Mouse (Mus musculus) lung, postnatal 0 days (tissue): ENCODE data around the gene Gm49342. TPM values are rescaled to one million over a fixed set of nuclear protein-coding genes. Genes with fewer than 3 reads are reported as not detected.
A peak's percentile ranks its signal among the peaks of the same experiment; 100 is the strongest.
"Not testable (repeated sequence)": the region's sequence is repeated elsewhere in the genome, so short reads cannot be mapped to it uniquely, and the experiment has no call there.

Experiments
- ATAC-seq: fragments of 200-750 bp; cut with Nextera tagmentation; 2 replicates; pipeline ENCODE4 v1.8.0; 2017; ENCODE audit warnings: moderate library complexity
- DNase-seq: peaks from one replicate; pipeline ENCODE4 v3.0.0-alpha.2; 2016; ENCODE audit warnings: low spot score
- H3K27ac ChIP-seq: fragments of 300-500 bp; sonication (generic); 2 replicates; pipeline ENCODE4 v1.5.1; 2014; ENCODE audit warnings: antibody characterized with exemption, mild to moderate bottlenecking, low read length, mixed read lengths
- H3K27me3 ChIP-seq: fragments of 300-500 bp; sonication (generic); replicated peaks from 2 replicates; pipeline ENCODE4 v1.6.1; 2014; ENCODE audit warnings: low read length, mixed read lengths; ENCODE audit not compliant: insufficient read depth
- H3K36me3 ChIP-seq: fragments of 300-500 bp; sonication (generic); 2 replicates; pipeline ENCODE4 v1.6.1; 2014; ENCODE audit warnings: low read length, mixed read lengths; ENCODE audit not compliant: insufficient read depth
- H3K4me1 ChIP-seq: fragments of 300-500 bp; sonication (generic); 2 replicates; pipeline ENCODE4 v1.6.1; 2014; ENCODE audit warnings: antibody characterized with exemption, low read depth, low read length, mixed read lengths; ENCODE audit not compliant: insufficient read depth
- H3K4me2 ChIP-seq: fragments of 300-500 bp; sonication (generic); replicated peaks from 2 replicates; pipeline ENCODE4 v1.6.1; 2014; ENCODE audit warnings: low read depth, mild to moderate bottlenecking, low read length, moderate library complexity, mixed read lengths
- H3K4me3 ChIP-seq: fragments of 300-500 bp; sonication (generic); 2 replicates; pipeline ENCODE4 v1.5.1; 2014; ENCODE audit warnings: low read depth, low read length
- H3K9ac ChIP-seq: fragments of 300-500 bp; sonication (generic); replicated peaks from 2 replicates; pipeline ENCODE4 v1.6.1; 2014; ENCODE audit warnings: low read depth, mild to moderate bottlenecking
- H3K9me3 ChIP-seq: fragments of 300-500 bp; sonication (generic); 2 replicates; pipeline ENCODE4 v1.6.1; 2016; ENCODE audit warnings: low read length, mixed read lengths
- CTCF ChIP-seq: IDR thresholded peaks from 2 replicates; pipeline ENCODE4 v1.5.1; 2016; ENCODE audit warnings: antibody characterized with exemption, mild to moderate bottlenecking
- EP300 ChIP-seq: IDR thresholded peaks from 2 replicates; pipeline ENCODE4 v1.6.1; 2016; ENCODE audit warnings: antibody characterized with exemption, mild to moderate bottlenecking, control low read depth
- WGBS: fragments of 180-500 bp; shearing (Covaris S2); extraction: QIAGEN DNeasy Blood & Tissue Kit; methylation state at CpG from one replicate; pipeline ENCODE4 v1.1.7; 2014; 5-methylcytosine and 5-hydroxymethylcytosine counted together
- polyA plus RNA-seq: library from polyadenylated mRNA; unstranded; fragments of >200 nt; fragmentation: Nextera tagmentation; extraction: Ambion mirVana; gene quantifications from 2 replicates; pipeline ENCODE4 v1.2.1, GENCODE M21; 2015

Gm49342 gene
- polyA plus RNA-seq, 1 experiment from 2014 or later = not detected

- no peak for TF ChIP-seq EP300
- no peak for TF ChIP-seq CTCF
- ATAC-seq = no peak
- 29% methylated on average over 1 of the region's 1 CpGs for WGBS
- H3K4me3 ChIP-seq = no peak overlapping the region
- H3K9ac ChIP-seq = no peak overlapping the region
- no peaks in the 10 kb centered on the region for H3K4me1 ChIP-seq
- H3K27me3 ChIP-seq = no peaks in the 10 kb centered on the region
- no peak for DNase-seq
- no peak overlapping the region for H3K4me2 ChIP-seq
- no peaks in the 10 kb centered on the region for H3K36me3 ChIP-seq
- H3K9me3 ChIP-seq = no peaks in the 10 kb centered on the region
- H3K27ac ChIP-seq = no peak overlapping the region
These were observed 24.7 kb downstream of the Gm49342 start for GRCm38 (mm10) chr14:50969041-50969440.

GRCm38 (mm10) chr14:50969558-50970544 lies 25.5 kb downstream of the Gm49342 start:
- 39% methylated on average over 12 of the region's 12 CpGs for WGBS

GRCm38 (mm10) chr14:50970822-50971221 lies 26.5 kb downstream of the Gm49342 start:
- TF ChIP-seq CTCF = no peak
- no peak for TF ChIP-seq EP300
- Histone ChIP-seq H3K4me1 (no peaks in the 10 kb centered on the region), H3K9ac (no peak overlapping the region), H3K4me2 (no peak overlapping the region), H3K4me3 (no peak overlapping the region), H3K36me3 (no peaks in the 10 kb centered on the region), H3K27ac (no peak overlapping the region), H3K27me3 (no peaks in the 10 kb centered on the region), H3K9me3 (no peaks in the 10 kb centered on the region)
- WGBS = 63% methylated on average over 1 of the region's 1 CpGs
- ATAC-seq (no peak), DNase-seq (no peak)

More at GRCm38 (mm10) chr14:50969558-50970544, 25.5 kb downstream of the Gm49342 start:
- no peaks in the 10 kb centered on the region for H3K4me1 ChIP-seq
- ATAC-seq = no peak
- H3K9me3 ChIP-seq = no peaks in the 10 kb centered on the region
- no peak overlapping the region for H3K4me2 ChIP-seq
- H3K36me3 ChIP-seq = no peaks in the 10 kb centered on the region
- no peaks in the 10 kb centered on the region for H3K27me3 ChIP-seq
- no peak for TF ChIP-seq EP300
- TF ChIP-seq CTCF = no peak
- peak; percentile 11 for DNase-seq
- H3K9ac ChIP-seq = no peak overlapping the region
- no peak overlapping the region for H3K27ac ChIP-seq
- H3K4me3 ChIP-seq = no peak overlapping the region

DNA sequence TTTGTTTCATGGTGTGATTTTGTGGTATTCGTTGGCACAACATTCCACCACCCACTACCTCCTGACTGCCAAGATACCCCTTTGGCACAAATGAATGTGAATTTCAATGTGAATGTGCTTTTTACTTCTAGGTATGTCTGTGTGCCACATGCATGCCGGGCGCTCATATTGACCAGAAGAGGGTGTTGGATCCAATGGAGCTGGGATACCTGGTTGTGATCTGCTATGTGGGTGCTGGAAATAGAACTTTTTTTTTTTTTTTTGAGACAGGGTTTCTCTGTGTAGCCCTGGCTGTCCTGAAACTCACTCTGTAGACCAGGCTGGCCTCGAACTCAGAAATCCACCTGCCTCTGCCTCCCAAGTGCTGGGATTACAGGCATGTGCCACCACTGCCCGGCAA lies 28.7 kb downstream of the Gm49342 start:
- not testable (repeated sequence) for H3K9ac ChIP-seq, H3K9me3 ChIP-seq, H3K27ac ChIP-seq, H3K4me2 ChIP-seq, ATAC-seq, H3K4me1 ChIP-seq, H3K4me3 ChIP-seq, H3K27me3 ChIP-seq, H3K36me3 ChIP-seq, DNase-seq
- WGBS = 82% methylated on average over 4 of the region's 5 CpGs

- Histone ChIP-seq H3K9ac (no peak overlapping the region), H3K36me3 (no peaks in the 10 kb centered on the region), H3K27me3 (no peaks in the 10 kb centered on the region), H3K27ac (no peak overlapping the region), H3K4me1 (no peaks in the 10 kb centered on the region), H3K9me3 (no peaks in the 10 kb centered on the region), H3K4me3 (no peak overlapping the region), H3K4me2 (no peak overlapping the region)
- 30% methylated on average over 4 of the region's 4 CpGs for WGBS
- no peak for TF ChIP-seq EP300
- TF ChIP-seq CTCF = no peak
- no peak for DNase-seq
- ATAC-seq = no peak
These were observed 29.4 kb downstream of the Gm49342 start for GRCm38 (mm10) chr14:50973700-50974099.

DNA sequence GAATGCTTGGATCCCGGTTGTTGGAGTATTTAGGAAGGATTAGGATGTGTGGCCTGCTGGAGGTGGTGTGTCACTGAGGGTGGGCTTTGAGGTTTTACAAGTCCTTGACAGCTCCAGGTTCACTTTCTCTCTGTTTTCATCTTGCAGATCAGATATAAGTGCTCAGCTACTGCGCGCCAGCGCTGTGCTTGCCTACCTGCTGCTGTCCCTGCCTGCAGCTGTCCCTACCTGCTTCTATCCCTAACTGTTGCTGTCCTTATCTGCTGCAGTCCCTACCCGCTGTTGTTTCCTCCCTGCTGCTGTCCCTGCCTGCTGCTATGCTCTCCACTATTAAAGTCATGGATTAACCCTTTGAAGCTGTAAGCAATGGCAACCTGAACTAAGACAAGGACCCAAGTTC lies 30.7 kb downstream of the Gm49342 start:
- Histone ChIP-seq H3K4me2 (no peak overlapping the region), H3K27me3 (no peaks in the 10 kb centered on the region), H3K4me1 (no peaks in the 10 kb centered on the region), H3K36me3 (no peaks in the 10 kb centered on the region), H3K9ac (no peak overlapping the region), H3K27ac (no peak overlapping the region), H3K4me3 (no peak overlapping the region), H3K9me3 (no peaks in the 10 kb centered on the region)
- DNase-seq (no peak), ATAC-seq (no peak)
- TF ChIP-seq EP300 = no peak
- TF ChIP-seq CTCF = no peak
- WGBS = 63% methylated on average over 5 of the region's 5 CpGs
